Mouse (Mus musculus) layer of hippocampus, postnatal 10 days (tissue): Measurements from ENCODE around the gene Exosc3. TPM values are rescaled to one million over a fixed set of nuclear protein-coding genes. Genes with fewer than 3 reads are reported as not detected.
"Not testable (repeated sequence)": the region's sequence is repeated elsewhere in the genome, so short reads cannot be mapped to it uniquely, and the experiment has no call there.

Experiments
- DNase-seq, 2 experiments: peaks; one replicate each; pipeline ENCODE4 v3.0.0; 2021; ENCODE audit warnings: low spot score in 2 of 2
- long read RNA-seq: library from polyadenylated mRNA; stranded (forward); transcript quantifications from one replicate; pipeline ENCODE4 v2.0.0, GENCODE M21; 2023
- total RNA-seq, 2 experiments: library from RNA; stranded (reverse); gene quantifications; 2 replicates each; pipeline ENCODE4 v1.2.3; 2021

The Exosc3 gene
- total RNA-seq, result 10 to 100 TPM; 14.9 to 15.4 TPM
- long read RNA-seq, transcript Exosc3-201 (4 exons, 1,077 nt), result major isoform, 14 of 14 reads
- long read RNA-seq, partial matches to known transcripts, result 0 of 14 reads
- long read RNA-seq, other reads (novel, unspliced or antisense), result 0 of 14 reads

- DNase-seq, result no peak
Measured at GRCm38 (mm10) chr4:45342286-45343155, at the start of gene Exosc3. TSS of gene Exosc3 (minus strand) at chr4:45342732.

GRCm38 (mm10) chr4:45392099-45392498, 49.6 kb upstream of the Exosc3 start:
- no peak for DNase-seq

- DNase-seq, result not testable (repeated sequence)
Measured at GRCm38 (mm10) chr4:45387296-45387695, 44.8 kb upstream of the Exosc3 start.

- not testable (repeated sequence) for DNase-seq
Measured at GRCm38 (mm10) chr4:45382133-45382532, 39.6 kb upstream of the Exosc3 start.

- DNase-seq, result not testable (repeated sequence)
Measured at GRCm38 (mm10) chr4:45380903-45381580, 38.5 kb upstream of the Exosc3 start.

GRCm38 (mm10) chr4:45376573-45376972, 34.0 kb upstream of the Exosc3 start:
- no peak for DNase-seq

- DNase-seq, result no peak
Measured at GRCm38 (mm10) chr4:45374879-45375278, 32.3 kb upstream of the Exosc3 start.

GRCm38 (mm10) chr4:45371261-45371660, 28.7 kb upstream of the Exosc3 start:
- no peak for DNase-seq

- no peak for DNase-seq
Measured at GRCm38 (mm10) chr4:45356653-45357052, 14.1 kb upstream of the Exosc3 start.

GRCm38 (mm10) chr4:45341669-45342249, 773 bp downstream of the Exosc3 start, which contains the start of gene Dcaf10:
TSS of gene Dcaf10 (plus strand) at chr4:45342101.
- DNase-seq, result peak; percentile 97

- DNase-seq, result peak in 1 of 2 experiments; percentile 12
Measured at GRCm38 (mm10) chr4:45341226-45341625, 1.3 kb downstream of the Exosc3 start.

- no peak for DNase-seq
Measured at GRCm38 (mm10) chr4:45332466-45332865, 10.1 kb downstream of the Exosc3 start.

- no peak for DNase-seq
Measured at GRCm38 (mm10) chr4:45331139-45331538, 11.4 kb downstream of the Exosc3 start.

GRCm38 (mm10) chr4:45320159-45320816, 22.2 kb downstream of the Exosc3 start:
- peak; percentile 80 to 84 for DNase-seq

GRCm38 (mm10) chr4:45311056-45311455, 31.5 kb downstream of the Exosc3 start:
- no peak for DNase-seq

- DNase-seq, result no peak
Measured at GRCm38 (mm10) chr4:45308606-45309005, 33.9 kb downstream of the Exosc3 start.

GRCm38 (mm10) chr4:45308046-45308445, 34.5 kb downstream of the Exosc3 start:
- peak in 1 of 2 experiments; percentile 37 for DNase-seq

- no peak for DNase-seq
Measured at GRCm38 (mm10) chr4:45305536-45305935, 37.0 kb downstream of the Exosc3 start.

GRCm38 (mm10) chr4:45296662-45297564, 45.6 kb downstream of the Exosc3 start, which contains the start of gene Trmt10b:
TSS of gene Trmt10b (plus strand) at chr4:45297127.
- peak; percentile 51 to 68 for DNase-seq

- DNase-seq, result no peak
Measured at GRCm38 (mm10) chr4:45287906-45288305, 54.6 kb downstream of the Exosc3 start.
